Mouse (Mus musculus) CH12.LX (cell line): Measurements from ENCODE around the gene Etfa. TPM values are rescaled to one million over a fixed set of nuclear protein-coding genes. Genes with fewer than 3 reads are reported as not detected.

Experiments used
- DNase-seq: peaks from one replicate; pipeline ENCODE4 v3.0.0-alpha.2; 2013; ENCODE audit errors: extremely low read depth
- H3K27ac ChIP-seq: 2 replicates; pipeline ENCODE4 v1.5.1; 2012; ENCODE audit warnings: low read depth, mild to moderate bottlenecking, control low read depth, moderate library complexity; ENCODE audit not compliant: insufficient read depth
- H3K27me3 ChIP-seq: replicated peaks from 2 replicates; pipeline ENCODE3; 2012; ENCODE audit warnings: inconsistent platforms
- H3K36me3 ChIP-seq, 2 experiments: replicated peaks in 1 of 2; 2 replicates each; pipeline versions ENCODE3 to v1.6.1; 2012; ENCODE audit warnings: inconsistent platforms in 1 of 2, low read length in 1 of 2, mild to moderate bottlenecking in 1 of 2, mixed read lengths in 1 of 2, moderate library complexity in 1 of 2; ENCODE audit not compliant: control insufficient read depth in 1 of 2, insufficient read depth in 1 of 2
- H3K4me1 ChIP-seq, 2 experiments: 2 replicates each; pipeline ENCODE4 v1.6.1; 2012; ENCODE audit warnings: inconsistent platforms in 1 of 2, moderate library complexity in 1 of 2; ENCODE audit not compliant: insufficient read depth in 2 of 2, control insufficient read depth in 1 of 2
- H3K4me2 ChIP-seq: 2 replicates; pipeline ENCODE4 v1.6.1; 2012; ENCODE audit warnings: low read depth, mild to moderate bottlenecking, control low read depth; ENCODE audit not compliant: poor library complexity, insufficient read depth, severe bottlenecking
- H3K4me3 ChIP-seq, 3 experiments: fragments of 150-350 bp in 1 of 3; sonication (generic) in 1 of 3; replicated peaks in 1 of 3; 2 replicates each; pipeline versions ENCODE3 to v1.5.1; 2011 to 2012; ENCODE audit warnings: low read depth in 2 of 3, low read length in 2 of 3, mild to moderate bottlenecking in 2 of 3, moderate library complexity in 2 of 3, control low read depth in 1 of 3, improper control_type of control experiment in 1 of 3, inconsistent platforms in 1 of 3, mixed read lengths in 1 of 3; ENCODE audit not compliant: poor library complexity in 1 of 3
- H3K79me2 ChIP-seq: replicated peaks from 2 replicates; pipeline ENCODE4 v1.6.1; 2012; ENCODE audit warnings: mild to moderate bottlenecking, moderate library complexity; ENCODE audit not compliant: control insufficient read depth, poor library complexity, insufficient read depth, severe bottlenecking; ENCODE audit errors: extremely low read depth
- H3K9ac ChIP-seq: 2 replicates; pipeline ENCODE4 v1.6.1; 2012; ENCODE audit warnings: low read depth, mild to moderate bottlenecking, control low read depth, moderate library complexity; ENCODE audit not compliant: insufficient read depth
- H3K9me3 ChIP-seq: replicated peaks from 2 replicates; pipeline ENCODE3; 2012; ENCODE audit warnings: low read length, inconsistent platforms, mixed read lengths
- CHD1 ChIP-seq: IDR thresholded peaks from 2 replicates; pipeline ENCODE4 v1.6.1; 2012; ENCODE audit warnings: low read depth, low read length, improper control_type of control experiment, inconsistent platforms
- CTCF ChIP-seq, 2 experiments: IDR thresholded peaks in 1 of 2; conservative IDR thresholded peaks in 1 of 2; 2 replicates each; pipeline ENCODE4 v1.5.1; 2011 to 2012; ENCODE audit warnings: low read depth in 2 of 2, low read length in 2 of 2, improper control_type of control experiment in 1 of 2, inconsistent platforms in 1 of 2, mild to moderate bottlenecking in 1 of 2, moderate library complexity in 1 of 2
- E2F4 ChIP-seq: IDR thresholded peaks from 2 replicates; pipeline ENCODE4 v1.6.1; 2011; ENCODE audit warnings: low read depth, low read length, improper control_type of control experiment; ENCODE audit not compliant: insufficient replicate concordance
- HCFC1 ChIP-seq: IDR thresholded peaks from 2 replicates; pipeline ENCODE4 v1.6.1; 2012; ENCODE audit warnings: low read depth, mild to moderate bottlenecking, inconsistent platforms, low read length, improper control_type of control experiment
- JUN ChIP-seq: IDR thresholded peaks from 2 replicates; pipeline ENCODE4 v1.6.1; 2011; ENCODE audit warnings: low read depth, mild to moderate bottlenecking, low read length, improper control_type of control experiment, moderate library complexity; ENCODE audit not compliant: insufficient read depth
- KAT2A ChIP-seq: IDR thresholded peaks from 2 replicates; pipeline ENCODE4 v1.6.1; 2012; ENCODE audit warnings: low read length, improper control_type of control experiment, inconsistent platforms; ENCODE audit not compliant: insufficient replicate concordance
- MAFK ChIP-seq: IDR thresholded peaks from 2 replicates; pipeline ENCODE4 v1.6.1; 2011; ENCODE audit warnings: low read length, improper control_type of control experiment; ENCODE audit not compliant: insufficient replicate concordance
- MAZ ChIP-seq: IDR thresholded peaks from 2 replicates; pipeline ENCODE4 v1.6.1; 2012; ENCODE audit warnings: low read depth, mild to moderate bottlenecking, inconsistent platforms, low read length, improper control_type of control experiment, moderate library complexity
- MXI1 ChIP-seq: IDR thresholded peaks from 2 replicates; pipeline ENCODE4 v1.6.1; 2011; ENCODE audit warnings: mild to moderate bottlenecking, low read depth, low read length, improper control_type of control experiment
- MYC ChIP-seq: IDR thresholded peaks from 2 replicates; pipeline ENCODE4 v1.6.1; 2011; ENCODE audit warnings: low read depth, mild to moderate bottlenecking, improper control_type of control experiment, low read length
- NRF1 ChIP-seq: IDR thresholded peaks from 2 replicates; pipeline ENCODE4 v1.6.1; 2014; ENCODE audit warnings: low read depth, mild to moderate bottlenecking, inconsistent platforms, low read length, improper control_type of control experiment, moderate library complexity
- RCOR1 ChIP-seq: conservative IDR thresholded peaks from 2 replicates; pipeline ENCODE4 v1.6.1; 2012; ENCODE audit warnings: low read depth, mild to moderate bottlenecking, inconsistent platforms, low read length, improper control_type of control experiment
- SIN3A ChIP-seq: IDR thresholded peaks from 2 replicates; pipeline ENCODE4 v1.6.1; 2012; ENCODE audit warnings: low read length, improper control_type of control experiment, inconsistent platforms
- SMC3 ChIP-seq: IDR thresholded peaks from 2 replicates; pipeline ENCODE4 v1.6.1; 2011; ENCODE audit warnings: low read depth, low read length, improper control_type of control experiment
- TBP ChIP-seq: conservative IDR thresholded peaks from 2 replicates; pipeline ENCODE4 v1.6.1; 2011; ENCODE audit warnings: low read depth, low read length, improper control_type of control experiment
- UBTF ChIP-seq: IDR thresholded peaks from 2 replicates; pipeline ENCODE4 v1.6.1; 2012; ENCODE audit warnings: low read depth, mild to moderate bottlenecking, inconsistent platforms, low read length, improper control_type of control experiment, moderate library complexity
- USF1 ChIP-seq: IDR thresholded peaks from 2 replicates; pipeline ENCODE4 v1.6.1; 2014; ENCODE audit warnings: low read depth, mild to moderate bottlenecking, inconsistent platforms, low read length, improper control_type of control experiment
- ZC3H11A ChIP-seq: IDR thresholded peaks from 2 replicates; pipeline ENCODE4 v1.6.1; 2012; ENCODE audit warnings: low read depth, mild to moderate bottlenecking, inconsistent platforms, low read length, improper control_type of control experiment
- dilution Hi-C: fragments of 300-500 bp; cut with MboI; formaldehyde crosslinking; loops from 2 replicates; pipeline ENCODE4 v1.14.3; 2020; ENCODE audit warnings: low sequenced_read_pairs; ENCODE audit not compliant: extremely low pct_unique_long_range_greater_than_20kb, extremely low pct_ligation_motif_present
- in situ Hi-C: fragments of 300-500 bp; cut with MboI; formaldehyde crosslinking; loops from 3 replicates; pipeline ENCODE4 v1.14.3; 2019; ENCODE audit warnings: low sequenced_read_pairs, low pct_ligation_motif_present, low pct_unique_long_range_greater_than_20kb, mixed read lengths
- polyA plus RNA-seq: library from polyadenylated mRNA; unstranded; fragments of >175 nt; gene quantifications from 2 replicates; pipeline ENCODE4 v1.2.1, GENCODE M21; 2012; ENCODE audit warnings: low read depth; ENCODE audit not compliant: insufficient read length
- total RNA-seq, 2 experiments: library from RNA; depleted of rRNA; stranded (reverse); fragments of 300-350 nt in 1 of 2; fragments of >200 nt in 1 of 2; gene quantifications; 2 replicates each; pipeline ENCODE4 v1.2.3; 2012 to 2014

Etfa gene
- total and polyA plus RNA-seq, 3 experiments, result 42.7 to 121 (median 69.3) TPM

GRCm38 (mm10) chr9:55510651-55511235, 1.3 kb downstream of the Etfa start:
- Histone ChIP-seq H3K36me3 (peaks cover 0 to 17% of the 10 kb centered on the region in 2 experiments), H3K79me2 (peaks cover 27% of the 10 kb centered on the region), H3K4me3 (peak overlapping the region; percentile 77 to 89 (median 79)), H3K27me3 (peaks cover 4% of the 10 kb centered on the region), H3K9me3 (no peaks in the 10 kb centered on the region), H3K9ac (peak overlapping the region; percentile 62), H3K27ac (no peak overlapping the region), H3K4me1 (peaks cover 5 to 20% of the 10 kb centered on the region in 2 experiments; a peak in 2 of 4 replicates), H3K4me2 (peak overlapping the region; percentile 74)
- dilution Hi-C loops, result no loop called here
- DNase-seq, result peak; percentile 10
- TF ChIP-seq CHD1, result 0 out of 2 replicates have a peak, but pooled peaks have one; percentile 4
- TF ChIP-seq NRF1, result no peak
- in situ Hi-C loops, result no loop called here

GRCm38 (mm10) chr9:55509731-55510130, 2.3 kb downstream of the Etfa start:
- Histone ChIP-seq H3K4me3 (no peak overlapping the region), H3K9ac (no peak overlapping the region), H3K36me3 (peaks cover 0 to 26% of the 10 kb centered on the region in 2 experiments), H3K79me2 (peaks cover 29% of the 10 kb centered on the region), H3K27me3 (peaks cover 4% of the 10 kb centered on the region), H3K4me2 (no peak overlapping the region), H3K4me1 (peaks cover 5 to 20% of the 10 kb centered on the region in 2 experiments; a peak in 2 of 4 replicates), H3K27ac (no peak overlapping the region), H3K9me3 (no peaks in the 10 kb centered on the region)
- TF ChIP-seq USF1 (no peak), MAFK (no peak), SIN3A (no peak), HCFC1 (no peak), E2F4 (no peak), RCOR1 (no peak), MYC (no peak), UBTF (no peak), KAT2A (no peak), TBP (no peak), JUN (no peak), ZC3H11A (no peak), SMC3 (no peak), CTCF (conservative IDR thresholded peaks at IDR 0.05 in 1 of 2, IDR thresholded peaks at IDR 0.05 in 1 of 2; ENCODE audit: low read depth in 2 of 2, low read length in 2 of 2) (no peak), MAZ (no peak), MXI1 (no peak)
- dilution Hi-C loops (no loop called here), in situ Hi-C loops (no loop called here)
- no peak for DNase-seq
